Mouse (Mus musculus) neural tube, embryonic 14.5 days (tissue): ENCODE measurements around the gene Parp12. TPM values are rescaled to one million over a fixed set of nuclear protein-coding genes. Genes with fewer than 3 reads are reported as not detected.

Experiments used
- ATAC-seq: fragments of 200-750 bp; cut with Nextera tagmentation; 2 replicates; pipeline ENCODE4 v1.8.0; 2017; ENCODE audit warnings: low read depth, mild to moderate bottlenecking, moderate TSS enrichment, moderate library complexity
- H3K27ac ChIP-seq: fragments of 300-500 bp; sonication (generic); 2 replicates; pipeline ENCODE4 v1.5.1; 2014; ENCODE audit warnings: low read depth, mild to moderate bottlenecking, control low read depth, low read length, moderate library complexity, mixed read lengths
- H3K27me3 ChIP-seq: fragments of 300-500 bp; sonication (generic); 2 replicates; pipeline ENCODE4 v1.6.1; 2014; ENCODE audit warnings: low read length; ENCODE audit not compliant: control insufficient read depth, insufficient read depth
- H3K36me3 ChIP-seq: fragments of 300-500 bp; sonication (generic); 2 replicates; pipeline ENCODE4 v1.6.1; 2014; ENCODE audit warnings: low read length, mixed read lengths; ENCODE audit not compliant: control insufficient read depth, insufficient read depth
- H3K4me1 ChIP-seq: fragments of 300-500 bp; sonication (generic); 2 replicates; pipeline ENCODE4 v1.6.1; 2014; ENCODE audit warnings: low read length; ENCODE audit not compliant: control insufficient read depth, insufficient read depth
- H3K4me2 ChIP-seq: fragments of 300-500 bp; sonication (generic); 2 replicates; pipeline ENCODE4 v1.6.1; 2014; ENCODE audit warnings: mild to moderate bottlenecking, low read depth, low read length, control low read depth
- H3K4me3 ChIP-seq: fragments of 300-500 bp; sonication (generic); 2 replicates; pipeline ENCODE4 v1.5.1; 2014; ENCODE audit warnings: low read depth, low read length, control low read depth, mixed read lengths
- H3K9ac ChIP-seq: fragments of 300-500 bp; sonication (generic); replicated peaks from 2 replicates; pipeline ENCODE4 v1.6.1; 2014; ENCODE audit warnings: low read depth, mild to moderate bottlenecking, control low read depth, low read length, mixed read lengths
- H3K9me3 ChIP-seq: fragments of 300-500 bp; sonication (generic); 2 replicates; pipeline ENCODE4 v1.6.1; 2016; ENCODE audit warnings: low read length; ENCODE audit not compliant: control insufficient read depth
- WGBS: fragments of 180-500 bp; shearing (Covaris S2); extraction: QIAGEN DNeasy Blood & Tissue Kit; methylation state at CpG from one replicate; pipeline ENCODE4 v1.1.7; 2014; 5-methylcytosine and 5-hydroxymethylcytosine counted together
- polyA plus RNA-seq: library from polyadenylated mRNA; unstranded; fragments of >200 nt; fragmentation: Nextera tagmentation; extraction: Ambion mirVana; gene quantifications from 2 replicates; pipeline ENCODE4 v1.2.1, GENCODE M21; 2014

The Parp12 gene
- 1.6 and 4.0 TPM in 2 replicates for polyA plus RNA-seq

- Histone ChIP-seq H3K27me3 (peaks cover 22% of the 10 kb centered on the region), H3K4me2 (peak within 1 kb of the TSS; percentile 55), H3K36me3 (no peaks in the 10 kb centered on the region), H3K9me3 (no peaks in the 10 kb centered on the region), H3K9ac (peak within 1 kb of the TSS; percentile 55), H3K27ac (no peak within 1 kb of the TSS), H3K4me1 (no peaks in the 10 kb centered on the region), H3K4me3 (peak within 1 kb of the TSS; percentile 68)
- peak; percentile 86 for ATAC-seq
- 2% methylated on average over 81 of the region's 101 CpGs for WGBS
Measured at GRCm38 (mm10) chr6:39117584-39118455, at the start of gene Parp12. Gene Parp12, minus strand, starts transcription at chr6:39118349.

- no peaks in the 10 kb centered on the region for H3K27me3 ChIP-seq
- no peak for ATAC-seq
- H3K36me3 ChIP-seq, result peaks cover 7% of the 10 kb centered on the region; the same call in 1 of the 2 replicates
- H3K4me2 ChIP-seq, result no peak overlapping the region
- no peak overlapping the region for H3K4me3 ChIP-seq
- H3K9ac ChIP-seq, result no peak overlapping the region
- WGBS, result 100% methylated on average over 1 of the region's 1 CpGs
- no peaks in the 10 kb centered on the region for H3K9me3 ChIP-seq
- no peaks in the 10 kb centered on the region for H3K4me1 ChIP-seq
- no peak overlapping the region for H3K27ac ChIP-seq
Measured at GRCm38 (mm10) chr6:39164891-39165290, 46.7 kb upstream of the Parp12 start.

GRCm38 (mm10) chr6:39161975-39162374, 43.8 kb upstream of the Parp12 start:
- peaks cover 3% of the 10 kb centered on the region; the same call in 1 of the 2 replicates for H3K36me3 ChIP-seq
- H3K4me2 ChIP-seq, result no peak overlapping the region
- H3K4me1 ChIP-seq, result no peaks in the 10 kb centered on the region
- no peaks in the 10 kb centered on the region for H3K9me3 ChIP-seq
- no peak overlapping the region for H3K27ac ChIP-seq
- no peak for ATAC-seq
- H3K9ac ChIP-seq, result no peak overlapping the region
- no peaks in the 10 kb centered on the region for H3K27me3 ChIP-seq
- no peak overlapping the region for H3K4me3 ChIP-seq
- WGBS, result 97% methylated on average over 6 of the region's 6 CpGs

GRCm38 (mm10) chr6:39146041-39146440, 27.9 kb upstream of the Parp12 start:
- no peak overlapping the region for H3K4me3 ChIP-seq
- H3K9me3 ChIP-seq, result no peaks in the 10 kb centered on the region
- no peak overlapping the region for H3K9ac ChIP-seq
- no peak overlapping the region for H3K4me2 ChIP-seq
- ATAC-seq, result no peak
- no peaks in the 10 kb centered on the region for H3K4me1 ChIP-seq
- H3K36me3 ChIP-seq, result peaks cover 67% of the 10 kb centered on the region
- H3K27me3 ChIP-seq, result no peaks in the 10 kb centered on the region
- no peak overlapping the region for H3K27ac ChIP-seq
- 60% methylated on average over 6 of the region's 6 CpGs for WGBS

- Histone ChIP-seq H3K9me3 (no peaks in the 10 kb centered on the region), H3K4me3 (no peak overlapping the region), H3K27ac (no peak overlapping the region), H3K27me3 (no peaks in the 10 kb centered on the region), H3K4me1 (no peaks in the 10 kb centered on the region), H3K36me3 (peaks cover 11% of the 10 kb centered on the region; the same call in 1 of the 2 replicates), H3K9ac (no peak overlapping the region), H3K4me2 (no peak overlapping the region)
- ATAC-seq, result no peak
- WGBS, result 77% methylated on average over 5 of the region's 5 CpGs
Measured at GRCm38 (mm10) chr6:39132556-39132955, 14.4 kb upstream of the Parp12 start.

- H3K4me2 ChIP-seq, result no peak overlapping the region
- no peak for ATAC-seq
- H3K9me3 ChIP-seq, result no peaks in the 10 kb centered on the region
- no peak overlapping the region for H3K27ac ChIP-seq
- no peak overlapping the region for H3K9ac ChIP-seq
- H3K27me3 ChIP-seq, result no peaks in the 10 kb centered on the region
- 29% methylated on average over 4 of the region's 4 CpGs for WGBS
- H3K4me3 ChIP-seq, result no peak overlapping the region
- no peaks in the 10 kb centered on the region for H3K4me1 ChIP-seq
- H3K36me3 ChIP-seq, result peaks cover 11% of the 10 kb centered on the region; the same call in 1 of the 2 replicates
Measured at GRCm38 (mm10) chr6:39131480-39131879, 13.3 kb upstream of the Parp12 start.

- H3K27me3 ChIP-seq, result no peaks in the 10 kb centered on the region
- H3K4me3 ChIP-seq, result no peak overlapping the region
- H3K4me1 ChIP-seq, result no peaks in the 10 kb centered on the region
- H3K36me3 ChIP-seq, result no peaks in the 10 kb centered on the region
- H3K4me2 ChIP-seq, result no peak overlapping the region
- H3K27ac ChIP-seq, result no peak overlapping the region
- H3K9ac ChIP-seq, result no peak overlapping the region
- ATAC-seq, result no peak
- no peaks in the 10 kb centered on the region for H3K9me3 ChIP-seq
Measured at GRCm38 (mm10) chr6:39124719-39125118, 6.6 kb upstream of the Parp12 start.

- Histone ChIP-seq H3K36me3 (no peaks in the 10 kb centered on the region), H3K9ac (no peak overlapping the region), H3K9me3 (no peaks in the 10 kb centered on the region), H3K4me1 (no peaks in the 10 kb centered on the region), H3K4me2 (no peak overlapping the region), H3K27ac (no peak overlapping the region), H3K27me3 (peaks cover 22% of the 10 kb centered on the region), H3K4me3 (no peak overlapping the region)
- no peak for ATAC-seq
- 77% methylated on average over 3 of the region's 3 CpGs for WGBS
Measured at GRCm38 (mm10) chr6:39120685-39121084, 2.5 kb upstream of the Parp12 start.

GRCm38 (mm10) chr6:39118456-39118881, 320 bp upstream of the Parp12 start:
- Histone ChIP-seq H3K9me3 (no peaks in the 10 kb centered on the region), H3K36me3 (no peaks in the 10 kb centered on the region), H3K4me3 (peak overlapping the region; percentile 68), H3K27me3 (peaks cover 22% of the 10 kb centered on the region), H3K27ac (no peak overlapping the region), H3K9ac (peak overlapping the region; percentile 55), H3K4me2 (peak overlapping the region; percentile 55), H3K4me1 (no peaks in the 10 kb centered on the region)
- WGBS, result 9% methylated on average over 49 of the region's 49 CpGs
- peak; percentile 42; the same call in 1 of the 2 replicates for ATAC-seq
